Mouse (Mus musculus) adrenal gland, postnatal 14 days (tissue): ENCODE results near the gene Iqcg. TPM values are rescaled to one million over a fixed set of nuclear protein-coding genes. Genes with fewer than 3 reads are reported as not detected.
"Not testable (repeated sequence)": the region's sequence is repeated elsewhere in the genome, so short reads cannot be mapped to it uniquely, and the experiment has no call there.

Experiments
- DNase-seq: peaks from one replicate; pipeline ENCODE4 v3.0.0; 2021; ENCODE audit warnings: mixed read lengths
- long read RNA-seq, 2 experiments: library from polyadenylated mRNA; stranded (forward); transcript quantifications; one replicate each; pipeline ENCODE4 v2.0.0; 2021
- total RNA-seq: library from RNA; stranded (reverse); gene quantifications from 2 replicates; pipeline ENCODE4 v1.2.3, GENCODE M21; 2021

Iqcg gene
- 1.1 and 2.3 TPM in 2 replicates for total RNA-seq
- long read RNA-seq, experiment 1, full-length matches to known transcripts, result 1 of 2 reads
- long read RNA-seq, experiment 1, partial matches to known transcripts, result 0 of 2 reads
- long read RNA-seq, experiment 1, other reads (novel, unspliced or antisense), result 1 of 2 reads
- long read RNA-seq, experiment 2, partial matches to known transcripts, result 2 of 4 reads
- long read RNA-seq, experiment 2, other reads (novel, unspliced or antisense), result 2 of 4 reads

DNA sequence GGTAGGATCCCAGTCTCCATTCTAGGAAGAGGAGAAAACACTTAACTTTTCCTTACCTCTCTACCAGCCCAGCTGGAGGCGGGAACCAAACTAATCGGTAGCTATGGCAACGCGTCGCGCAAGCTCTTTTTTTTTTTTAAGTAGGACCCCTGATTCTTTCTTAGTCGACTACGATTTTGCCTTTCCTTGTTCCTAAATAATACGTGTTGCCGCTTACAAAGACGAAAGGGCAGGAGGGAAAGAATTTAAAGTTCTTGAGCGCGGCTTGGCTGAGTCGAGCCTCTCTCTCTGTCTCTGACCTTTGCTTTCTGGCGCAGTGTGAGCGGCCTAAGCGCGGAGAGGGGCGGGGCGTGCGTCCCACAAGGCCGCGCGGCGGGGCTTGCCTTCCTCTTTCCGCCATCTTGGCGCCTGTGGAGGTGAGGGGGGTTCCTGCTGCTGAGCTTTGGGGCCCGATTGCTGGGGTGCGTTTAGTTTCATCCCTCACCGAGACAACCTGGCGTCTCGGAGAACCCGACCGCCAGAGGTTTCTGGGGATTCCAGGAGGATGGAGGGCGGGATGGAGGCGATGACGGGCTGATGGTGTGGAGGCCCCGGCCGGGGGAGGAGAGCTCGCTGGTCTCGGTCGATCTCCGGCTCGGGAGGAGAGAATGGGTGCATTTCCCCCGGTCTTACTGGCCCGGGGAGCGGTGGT, at the start of gene Iqcg, which contains the start of gene Rpl35a:
TSS of gene Iqcg (minus strand) at position 124 of the 691 bp plus-strand sequence.
TSS of gene Rpl35a (plus strand) at position 359 of the 691 bp plus-strand sequence.
- DNase-seq, result peak; percentile 94

DNA sequence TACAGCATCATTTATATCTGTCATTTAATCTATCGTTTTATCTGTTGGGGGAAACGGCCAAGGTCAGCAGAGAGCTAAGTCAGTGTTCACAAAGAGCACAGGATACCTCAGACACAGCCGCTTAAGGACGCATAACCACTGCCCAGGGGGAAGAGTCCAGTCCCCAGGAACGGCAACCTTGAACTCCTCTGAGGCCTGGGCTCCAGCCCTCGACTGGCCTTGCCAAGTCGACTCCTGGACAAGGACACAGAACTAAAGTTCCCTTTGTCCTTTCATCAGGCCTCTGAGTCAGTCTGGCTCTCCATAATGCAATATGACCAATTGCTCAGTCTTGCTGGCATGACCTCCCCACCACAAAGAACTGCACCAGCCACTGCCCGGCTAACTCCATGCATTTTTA, 29.6 kb upstream of the Iqcg start:
- peak; percentile 88 for DNase-seq

DNA sequence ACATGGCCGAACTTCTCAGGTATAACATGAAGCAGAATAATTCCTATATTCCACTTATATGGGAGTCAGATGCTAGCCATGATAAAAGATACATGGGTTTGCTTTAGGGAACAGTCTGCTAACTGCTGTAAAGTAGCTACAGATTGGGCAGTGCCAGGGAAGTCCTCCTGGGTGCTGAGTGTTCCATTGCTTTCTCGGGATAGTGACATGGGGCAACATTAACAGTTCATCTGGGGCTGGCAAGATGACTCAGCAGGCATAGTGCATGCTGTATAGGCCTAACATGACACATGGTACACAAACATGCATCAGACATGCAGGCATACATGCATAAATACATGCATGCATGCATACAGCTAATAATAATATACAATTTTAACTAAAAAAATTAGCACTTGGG, 28.0 kb upstream of the Iqcg start:
- no peak for DNase-seq

DNA sequence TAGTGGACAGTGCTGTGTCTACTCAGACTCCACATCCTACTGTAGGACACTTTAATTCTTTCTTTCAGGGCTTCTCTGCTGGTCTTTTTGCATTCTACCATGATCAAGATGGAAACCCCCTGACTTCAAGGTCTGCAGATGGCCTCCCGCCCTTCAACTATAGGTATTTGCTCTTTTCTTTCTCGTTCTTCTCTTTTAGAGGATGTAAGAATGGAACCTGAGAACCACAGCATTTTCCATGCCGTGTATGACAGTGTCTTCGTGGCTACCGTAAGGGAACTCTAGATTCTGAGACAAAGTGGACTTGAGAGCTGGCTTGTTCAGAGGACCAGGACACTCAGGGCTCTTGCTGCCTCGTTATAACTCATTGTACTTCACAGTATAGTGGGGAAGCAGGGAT, 26.9 kb upstream of the Iqcg start:
- DNase-seq, result no peak

DNA sequence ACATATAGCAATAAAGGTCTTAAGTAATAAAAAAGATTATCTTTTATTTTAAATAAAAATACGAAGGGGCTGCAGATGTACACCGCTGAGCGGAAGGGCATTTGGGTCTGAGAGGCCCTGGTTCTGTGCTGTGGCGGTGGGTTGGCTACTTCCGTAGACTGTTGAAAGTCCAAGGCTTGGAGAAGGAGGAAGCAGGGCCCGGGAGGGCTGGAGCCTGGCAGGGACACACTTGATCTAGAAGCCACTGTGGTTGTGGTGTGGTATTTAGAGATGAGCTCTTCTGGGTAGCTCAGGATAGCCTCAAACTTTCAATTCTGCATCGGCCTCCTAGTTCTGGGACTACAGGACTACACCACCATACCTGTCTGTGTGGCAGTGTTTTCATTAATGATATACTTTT, 24.0 kb upstream of the Iqcg start:
- DNase-seq, result no peak

DNA sequence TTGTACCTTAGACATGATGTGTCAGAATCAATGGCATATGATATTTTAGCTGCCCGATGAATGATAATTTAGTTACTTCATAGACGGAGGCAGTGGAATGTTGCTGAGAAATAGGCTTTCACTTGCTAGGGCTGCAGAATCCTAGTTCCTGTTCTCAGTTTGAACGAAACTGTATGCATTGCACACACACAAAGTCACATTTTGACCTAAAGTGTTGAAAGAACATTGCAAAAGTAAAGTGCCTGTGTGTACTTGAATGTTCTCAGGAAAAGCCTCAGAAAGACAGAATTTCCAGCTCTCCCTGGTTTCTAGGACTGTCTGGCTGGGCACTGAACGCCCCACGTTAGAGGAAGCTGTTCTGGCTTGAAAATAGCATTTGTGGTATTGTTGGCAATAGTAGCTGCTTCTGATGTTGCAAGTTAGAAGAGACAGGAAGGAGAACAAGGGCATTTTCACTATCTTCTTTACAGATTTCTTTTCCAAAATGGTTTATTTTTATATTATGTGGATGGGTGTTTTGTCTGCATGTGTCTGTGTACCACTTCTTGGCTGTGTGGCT, 21.1 kb upstream of the Iqcg start:
- DNase-seq, result no peak

DNA sequence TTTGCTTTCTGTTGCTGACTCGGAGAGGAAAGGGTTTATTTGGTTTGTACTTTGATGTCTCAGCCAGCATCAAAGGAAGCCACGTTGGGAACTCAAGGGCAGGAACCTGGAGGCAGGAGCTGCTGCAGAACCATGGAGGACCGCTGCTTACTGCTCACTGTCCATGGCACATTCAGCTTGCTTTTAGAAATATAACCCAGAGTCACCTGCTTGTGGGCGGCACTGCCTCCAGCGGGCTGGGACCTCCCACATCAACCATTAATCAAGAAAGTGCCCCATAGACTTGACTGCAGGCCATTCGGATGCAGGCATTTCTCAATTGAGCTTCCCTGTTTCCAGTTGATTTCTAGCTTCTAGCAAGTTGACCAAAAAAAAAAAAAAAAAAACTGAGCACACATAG, 20.1 kb upstream of the Iqcg start:
- DNase-seq, result peak; percentile 47

DNA sequence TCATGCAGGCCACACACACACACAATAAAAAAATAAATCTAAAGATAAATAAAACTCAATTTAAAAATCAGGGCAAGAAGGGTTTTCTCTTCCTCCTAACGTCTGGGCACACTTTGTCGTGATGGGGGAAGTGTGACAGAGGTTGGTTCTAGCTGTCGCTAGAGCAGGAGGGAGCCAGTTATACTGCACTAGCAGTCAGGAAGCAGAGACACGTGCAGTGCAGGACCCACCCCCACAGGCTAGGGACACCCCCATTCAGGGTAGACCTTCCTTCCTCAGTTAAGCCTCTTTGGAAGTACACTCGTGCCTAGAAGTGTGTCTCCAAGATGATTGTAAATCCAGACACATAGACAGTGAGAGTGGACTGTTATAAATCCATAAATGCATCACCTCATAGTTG, 18.9 kb upstream of the Iqcg start:
- DNase-seq, result no peak

DNA sequence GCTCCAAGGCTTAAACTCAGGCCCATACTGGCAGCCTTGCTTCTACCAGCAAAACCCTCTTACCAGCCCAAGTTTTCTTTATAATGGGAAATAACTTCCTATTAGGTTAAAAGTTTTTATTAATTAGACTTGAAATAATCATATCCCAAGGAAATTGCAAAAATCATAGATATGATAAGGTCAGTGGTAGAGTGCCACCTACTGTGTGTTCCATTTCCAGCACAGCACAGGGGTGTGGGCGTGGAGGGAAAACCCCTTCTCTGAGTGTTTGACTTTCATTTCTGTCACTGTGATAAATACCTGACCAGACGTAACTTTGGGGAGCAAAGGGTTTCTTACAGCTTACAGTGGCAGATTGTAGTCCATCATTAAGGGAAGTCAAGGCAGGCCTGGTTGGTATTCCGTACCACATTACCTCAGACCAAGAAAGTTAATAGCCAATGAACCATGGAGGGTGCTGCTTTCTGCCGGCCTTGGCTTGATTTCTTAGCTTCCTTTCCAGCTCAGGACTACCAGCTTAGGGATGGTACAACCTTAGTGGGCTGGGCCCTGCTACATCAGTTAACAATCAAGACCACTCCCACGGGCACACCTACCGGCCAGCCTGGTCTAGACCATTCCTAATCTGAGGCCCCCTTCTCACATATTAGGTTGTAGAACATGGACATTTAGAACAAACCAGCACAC, 17.0 kb upstream of the Iqcg start:
- DNase-seq, result no peak

DNA sequence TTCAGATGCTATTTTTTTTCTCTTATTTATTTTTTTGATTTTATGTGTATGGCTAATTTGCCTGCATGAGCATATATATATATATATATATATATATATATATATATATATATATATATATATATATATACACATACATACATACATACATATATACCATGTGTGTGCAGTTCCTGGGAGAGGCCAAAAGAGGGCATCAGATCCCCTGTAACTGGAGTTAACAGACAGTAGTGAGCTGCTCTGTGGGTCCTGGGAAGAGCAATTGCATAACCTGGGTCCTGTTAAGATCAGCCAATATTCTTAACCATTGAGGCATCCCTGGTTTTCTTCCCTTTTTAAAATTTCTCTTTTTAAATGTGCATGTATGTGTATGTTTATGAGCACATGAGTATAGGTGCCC, 14.9 kb upstream of the Iqcg start:
- no peak for DNase-seq

DNA sequence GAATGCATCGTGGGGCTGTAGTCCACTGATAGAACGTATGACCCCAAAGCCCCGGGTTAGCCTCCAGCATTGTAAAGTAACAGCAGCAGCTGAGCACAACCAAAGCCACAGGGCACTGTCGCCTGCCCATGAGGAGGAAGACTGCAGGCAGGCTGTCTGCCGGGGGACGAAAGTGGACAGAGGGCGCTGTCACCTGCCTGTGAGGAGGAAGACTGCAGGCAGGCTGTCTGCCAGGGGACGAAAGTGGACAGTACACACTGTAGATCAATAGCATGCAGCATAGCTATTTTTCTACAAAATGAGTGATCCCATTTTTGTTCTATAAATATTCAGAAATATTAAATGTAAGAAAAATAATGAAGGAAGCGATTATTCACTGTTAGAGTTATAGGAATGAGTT, 8.6 kb upstream of the Iqcg start:
- no peak for DNase-seq

DNA sequence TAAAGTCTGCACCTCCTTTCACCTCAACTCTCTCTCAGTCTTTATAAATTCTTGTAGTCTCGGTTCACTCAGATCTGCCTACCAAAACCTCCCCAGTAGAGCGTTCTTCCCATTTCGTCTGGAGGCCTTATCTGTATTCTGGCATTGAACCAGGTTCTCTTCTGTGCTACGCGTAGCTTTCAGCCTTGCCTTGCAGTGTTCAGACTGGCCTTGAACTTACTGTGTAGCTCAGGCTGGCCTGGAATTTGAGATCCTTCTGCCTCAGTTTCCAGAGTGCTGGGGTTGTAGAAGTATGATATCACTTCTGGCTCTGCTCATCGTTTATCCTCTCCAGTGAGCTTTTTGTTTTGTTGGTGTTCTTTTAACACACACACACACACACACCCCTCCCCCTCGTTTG, 7.2 kb upstream of the Iqcg start:
- no peak for DNase-seq

DNA sequence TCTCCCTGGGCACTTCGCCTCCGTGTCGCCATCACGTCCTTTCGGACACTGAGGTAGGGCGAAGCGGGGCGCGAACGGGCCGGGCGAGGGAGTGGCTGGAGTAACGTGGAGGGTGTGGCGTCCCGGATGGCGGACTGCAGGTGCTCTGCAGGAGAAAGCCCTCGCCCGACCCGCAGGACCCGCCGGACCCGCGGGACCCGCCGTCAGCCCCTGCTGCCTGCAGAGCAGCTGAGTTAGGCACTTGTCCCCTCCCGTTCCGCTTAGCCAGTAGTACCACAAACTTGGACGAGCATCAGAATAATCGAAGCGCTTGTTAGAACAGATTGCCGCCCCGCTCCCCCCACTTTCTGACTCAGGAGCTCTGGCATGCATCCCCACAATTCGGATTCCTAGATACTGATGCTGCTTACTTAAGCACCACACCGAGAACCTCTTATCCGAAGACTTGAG, 6.7 kb upstream of the Iqcg start:
- peak; percentile 78 for DNase-seq

DNA sequence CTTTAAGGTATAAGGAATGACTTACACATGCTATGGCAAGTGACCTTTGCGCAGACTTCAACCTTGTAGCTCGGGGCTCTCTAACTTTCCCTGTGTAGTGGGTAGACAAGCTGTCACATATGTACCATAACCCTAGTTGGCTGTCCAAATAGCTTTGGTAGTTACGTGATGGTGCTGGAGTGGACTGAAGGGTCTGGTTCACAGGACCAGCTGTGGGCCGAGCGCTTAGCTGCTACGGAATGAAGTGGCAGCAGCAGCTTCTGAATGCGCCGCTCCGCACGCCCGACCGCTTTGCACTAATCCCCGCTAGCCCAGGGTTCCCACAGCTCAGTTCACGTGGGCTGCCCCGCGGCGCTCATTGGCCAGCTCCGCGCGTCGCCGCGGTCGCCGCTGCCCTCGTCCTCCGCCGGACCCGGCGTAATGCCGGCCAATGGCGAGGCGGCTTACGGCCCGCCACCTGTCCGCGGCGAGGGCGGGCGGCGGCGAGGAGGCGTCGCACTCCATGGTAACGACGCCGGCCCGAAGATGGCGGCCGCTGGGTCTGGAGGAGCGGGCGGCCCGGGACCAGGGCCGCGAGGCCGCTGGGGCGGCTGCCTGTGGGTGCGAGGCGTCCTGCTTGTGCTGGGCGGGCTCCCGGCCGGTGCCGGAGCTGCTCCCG, 6.1 kb upstream of the Iqcg start, which contains the start of gene Lmln:
TSS of gene Lmln (plus strand) at position 498 of the 658 bp plus-strand sequence.
- DNase-seq, result peak; percentile 96

DNA sequence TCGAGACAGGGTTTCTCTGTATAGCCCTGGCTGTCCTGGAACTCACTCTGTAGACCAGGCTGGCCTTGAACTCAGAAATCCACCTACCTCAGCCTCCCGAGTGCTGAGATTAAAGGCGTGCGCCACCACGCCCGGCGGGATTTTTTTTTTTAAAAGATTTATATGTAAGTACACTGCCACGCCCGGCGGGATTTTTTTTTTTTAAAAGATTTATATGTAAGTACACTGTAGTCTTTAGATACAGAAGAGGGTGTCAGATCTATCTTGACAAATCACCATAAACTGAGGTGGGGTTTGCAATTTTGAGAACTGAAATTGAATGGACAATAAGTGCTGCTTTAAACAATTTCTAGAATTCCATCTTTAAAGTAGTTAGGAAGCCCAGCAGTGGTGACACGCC, 5.4 kb upstream of the Iqcg start:
- no peak for DNase-seq

DNA sequence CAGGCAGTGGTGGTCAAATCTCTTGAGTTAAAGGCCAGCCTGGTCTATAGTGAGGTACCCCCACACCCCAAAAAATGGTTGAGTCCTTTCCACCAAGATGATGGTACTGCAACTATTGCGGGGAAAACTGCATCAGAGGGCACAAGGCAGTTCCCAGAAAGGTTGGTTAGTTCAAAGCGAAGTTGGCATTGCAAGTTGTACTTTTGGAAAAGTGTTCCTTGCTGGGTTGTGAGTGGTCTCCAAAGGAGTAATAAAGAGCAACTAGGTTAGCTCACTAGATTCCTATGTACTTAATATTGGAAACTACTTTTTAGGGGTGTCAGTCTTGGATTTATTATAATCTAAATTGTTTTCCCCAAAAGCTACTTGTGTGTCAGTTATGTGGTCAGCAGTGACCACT, 4.9 kb upstream of the Iqcg start:
- no peak for DNase-seq

DNA sequence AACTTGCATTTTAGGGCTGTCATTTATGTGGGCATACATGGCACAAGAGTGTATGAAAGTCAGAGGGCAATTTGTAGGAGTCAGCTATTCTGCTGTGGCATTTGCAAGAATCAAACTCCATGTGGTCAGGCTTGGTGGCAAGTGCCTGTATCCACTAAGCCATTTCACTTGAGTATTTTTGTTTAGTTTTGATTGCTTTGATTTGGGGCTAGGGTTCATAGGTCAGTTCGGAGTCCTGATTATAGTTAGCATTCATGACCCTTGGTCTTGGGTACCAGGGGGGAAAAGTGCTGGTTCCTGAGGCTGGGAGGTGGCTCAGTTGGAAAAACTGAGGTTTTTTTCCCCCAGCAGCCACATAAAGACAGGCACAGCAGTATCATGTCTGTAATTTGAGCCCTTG, 3.5 kb upstream of the Iqcg start:
- DNase-seq, result no peak

DNA sequence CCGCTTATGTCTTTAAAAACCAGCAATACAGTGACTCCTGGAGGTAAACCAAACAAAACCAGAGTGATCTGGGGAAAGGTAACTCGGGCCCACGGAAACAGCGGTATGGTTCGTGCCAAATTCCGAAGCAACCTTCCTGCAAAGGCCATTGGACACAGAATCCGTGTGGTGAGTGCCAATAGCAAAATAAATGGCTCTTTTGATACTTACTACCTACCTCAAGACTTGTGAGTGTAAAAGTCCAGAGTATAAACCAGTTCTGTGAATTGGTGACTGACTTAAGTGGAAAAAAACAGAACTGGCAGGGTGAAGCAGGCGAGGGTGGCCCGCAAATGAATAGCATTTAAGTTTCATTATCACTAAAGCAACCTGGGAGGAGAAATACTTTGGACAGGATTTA, 2.6 kb upstream of the Iqcg start:
- not testable (repeated sequence) for DNase-seq

DNA sequence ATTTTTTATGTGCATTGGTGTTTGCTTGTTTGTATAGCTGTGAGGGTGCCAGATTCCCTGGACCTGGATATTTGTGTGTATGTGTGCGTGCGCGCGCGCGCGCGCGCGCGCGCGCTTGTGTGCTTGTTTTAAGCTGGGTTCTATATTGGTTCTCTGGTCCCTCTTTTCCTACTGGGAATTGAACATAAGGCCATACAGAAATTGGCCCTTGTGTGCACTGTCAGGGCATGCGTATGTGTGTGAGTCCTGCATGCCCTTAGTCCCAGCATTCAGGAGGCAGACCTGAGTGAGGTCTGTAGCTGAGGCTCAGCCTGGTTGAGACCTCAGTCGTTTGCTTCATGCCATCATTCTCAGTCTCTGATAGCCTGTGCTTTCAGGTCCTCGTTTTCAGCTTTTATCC, 2.0 kb upstream of the Iqcg start:
- no peak for DNase-seq

DNA sequence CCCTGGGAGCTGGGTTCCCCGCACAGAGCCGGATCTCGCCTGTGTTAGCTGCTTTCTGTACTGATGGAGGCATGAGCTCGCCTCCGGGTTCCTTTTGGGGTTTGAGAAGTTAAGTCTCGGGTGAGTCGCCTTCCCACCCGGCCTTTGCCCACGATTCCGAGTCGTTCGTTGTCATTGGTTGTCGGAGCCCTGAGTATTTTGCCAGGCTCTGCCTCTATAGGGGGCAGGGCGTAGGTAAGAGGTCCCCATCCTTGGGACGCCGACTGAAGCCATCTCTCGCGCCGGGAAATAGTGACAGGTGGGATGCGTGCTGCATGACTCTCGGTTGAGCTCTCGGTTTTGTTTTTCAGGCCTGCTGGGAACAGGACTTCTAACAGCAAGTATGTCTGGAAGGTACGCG, 768 bp upstream of the Iqcg start:
- peak; percentile 61 for DNase-seq

DNA sequence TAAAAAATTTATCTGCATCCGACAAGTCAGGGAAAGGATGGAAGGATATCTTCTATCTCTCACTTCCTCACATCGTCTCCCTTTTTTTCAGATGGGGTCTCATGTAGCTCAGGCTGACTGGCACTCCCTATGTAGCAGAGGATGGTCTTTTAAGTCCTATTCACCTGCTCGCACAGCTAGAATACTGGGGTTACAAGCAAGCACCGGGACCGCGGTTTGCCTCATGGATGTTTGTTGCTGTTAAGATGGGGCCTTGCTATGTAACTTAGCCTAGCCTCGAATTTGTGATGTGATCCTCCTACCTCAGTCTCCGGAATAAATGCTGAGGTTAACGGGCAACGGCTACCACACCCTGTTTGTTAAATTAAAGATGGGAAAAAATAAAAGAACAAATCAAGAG, 363 bp downstream of the Iqcg start:
- no peak for DNase-seq

DNA sequence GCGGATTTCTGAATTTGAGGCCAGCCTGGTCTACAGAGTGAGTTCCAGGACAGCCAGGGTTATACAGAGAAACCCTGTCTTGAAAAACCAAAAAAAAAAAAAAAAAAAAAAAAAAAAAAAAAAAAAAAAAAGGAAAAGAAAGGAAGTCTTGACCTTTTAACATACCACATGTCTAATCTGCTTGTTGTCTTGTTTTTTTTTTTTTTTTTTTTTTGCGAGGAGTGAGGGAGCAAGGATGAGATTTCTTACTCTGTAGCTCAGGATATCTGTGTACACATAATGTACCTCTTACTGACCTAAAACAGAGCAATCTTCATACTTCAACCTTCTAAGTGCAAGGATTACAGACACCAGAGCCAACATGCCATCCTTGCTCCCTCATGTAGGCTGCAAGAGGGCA, 1.1 kb downstream of the Iqcg start:
- DNase-seq, result not testable (repeated sequence)

DNA sequence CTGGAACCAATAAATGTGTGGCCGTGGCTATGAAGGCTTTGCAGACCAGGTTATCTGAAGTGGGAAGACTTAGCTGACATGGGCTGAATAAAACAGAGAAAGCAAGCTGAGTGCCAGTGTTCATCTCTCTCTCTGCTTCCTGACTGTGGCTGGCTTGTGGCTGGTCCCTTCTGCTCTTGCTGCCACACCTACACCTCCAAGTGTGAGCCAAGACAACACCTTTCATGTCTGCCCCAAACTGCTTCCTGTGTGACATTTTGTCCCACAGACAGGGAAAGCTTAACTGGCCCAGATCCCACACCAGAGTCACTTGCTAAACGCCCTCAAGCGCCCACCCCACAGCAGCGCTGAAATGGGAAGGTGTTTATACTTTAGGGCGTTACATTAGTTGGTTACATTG, 2.9 kb downstream of the Iqcg start:
- no peak for DNase-seq
